Mouse (Mus musculus): Measurements from ENCODE around the gene Npff. TPM values are rescaled to one million over a fixed set of nuclear protein-coding genes. Genes with fewer than 3 reads are reported as not detected.
A peak's percentile ranks its signal among the peaks of the same experiment; 100 is the strongest.

Gene Npff
- 13.9 and 14.0 TPM in 2 replicates for polyA plus RNA-seq (2015; fragmentation: Nextera tagmentation; extraction: Ambion mirVana)

- no peaks in the 10 kb centered on the region for H3K9me3 ChIP-seq (replicated peaks)
- H3K27me3 ChIP-seq (replicated peaks), result no peaks in the 10 kb centered on the region
- no peak within 1 kb of the TSS for H3K4me3 ChIP-seq (replicated peaks)
- H3K36me3 ChIP-seq, result peaks cover 49% of the 10 kb centered on the region
- H3K4me1 ChIP-seq, result peaks cover 28% of the 10 kb centered on the region
- ATAC-seq (ENCODE audit: low FRiP score), result peak; percentile 39
- peak within 1 kb of the TSS; percentile 20 for H3K4me2 ChIP-seq
- peak within 1 kb of the TSS; percentile 4 for H3K9ac ChIP-seq (replicated peaks)
- peak within 1 kb of the TSS; percentile 78 for H3K27ac ChIP-seq (replicated peaks)
- WGBS, result 7% methylated on average over 3 of the region's 3 CpGs
Observed at GRCm38 (mm10) chr15:102524892-102525485, at the start of gene Npff. Npff (minus strand) TSS chr15:102524942.

DNA sequence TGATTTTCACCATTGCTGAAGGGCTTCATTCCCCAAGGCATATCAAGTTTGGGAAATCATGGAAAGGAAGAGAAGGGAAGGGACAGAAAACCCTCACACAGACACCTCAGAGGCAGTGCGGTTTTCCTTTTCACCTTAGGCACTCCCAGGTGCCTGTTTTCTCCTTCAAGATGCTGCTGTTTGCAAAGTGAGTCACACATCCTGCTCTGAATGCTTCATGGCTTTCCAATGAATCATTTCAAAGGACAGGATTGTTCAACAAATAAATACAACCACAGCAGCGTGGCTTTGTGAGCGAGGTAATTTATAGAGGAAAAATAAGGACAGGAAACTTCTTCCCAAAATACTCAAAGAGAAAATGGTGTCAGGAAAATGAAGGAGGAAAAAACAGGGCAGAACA, 47.3 kb upstream of the Npff start:
- Histone ChIP-seq H3K9ac (replicated peaks) (no peak overlapping the region), H3K36me3 (no peaks in the 10 kb centered on the region), H3K27me3 (replicated peaks) (no peaks in the 10 kb centered on the region), H3K27ac (replicated peaks) (no peak overlapping the region), H3K4me3 (replicated peaks) (no peak overlapping the region), H3K9me3 (replicated peaks) (no peaks in the 10 kb centered on the region), H3K4me2 (no peak overlapping the region), H3K4me1 (no peaks in the 10 kb centered on the region)
- no peak for ATAC-seq (ENCODE audit: low FRiP score)
- 75% methylated on average over 3 of the region's 3 CpGs for WGBS

- Histone ChIP-seq H3K4me1 (0 out of 2 replicates have a peak, but pooled peaks cover 6% of the 10 kb centered on the region), H3K9ac (replicated peaks) (no peak overlapping the region), H3K4me2 (no peak overlapping the region), H3K36me3 (no peaks in the 10 kb centered on the region), H3K27ac (replicated peaks) (no peak overlapping the region), H3K27me3 (replicated peaks) (no peaks in the 10 kb centered on the region), H3K4me3 (replicated peaks) (no peak overlapping the region), H3K9me3 (replicated peaks) (no peaks in the 10 kb centered on the region)
- 80% methylated on average over 2 of the region's 2 CpGs for WGBS
- no peak for ATAC-seq (ENCODE audit: low FRiP score)
Observed at GRCm38 (mm10) chr15:102567849-102568248, 43.1 kb upstream of the Npff start.

DNA sequence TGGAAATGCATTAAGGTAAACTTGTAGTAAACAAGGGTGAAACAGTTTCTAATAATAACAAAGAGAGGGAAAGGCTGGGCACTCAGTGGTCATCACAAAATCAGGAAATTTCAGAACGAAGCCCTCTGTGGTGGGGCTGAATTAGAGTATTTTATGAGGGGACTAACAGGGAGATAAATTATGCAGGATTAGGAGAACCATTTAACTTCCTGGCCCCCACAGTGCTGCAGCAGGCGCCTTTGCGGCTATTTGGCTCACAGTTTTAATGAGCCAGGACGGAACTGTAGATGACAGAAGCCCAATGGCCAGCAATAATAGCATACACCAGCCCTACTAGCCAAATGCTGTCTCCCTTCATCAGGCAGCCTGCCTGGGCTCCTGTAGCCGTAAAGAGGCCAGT, 38.9 kb upstream of the Npff start:
- Histone ChIP-seq H3K9ac (replicated peaks) (no peak overlapping the region), H3K27me3 (replicated peaks) (no peaks in the 10 kb centered on the region), H3K4me3 (replicated peaks) (no peak overlapping the region), H3K27ac (replicated peaks) (peak overlapping the region; percentile 29; the same call in 1 of the 2 replicates), H3K36me3 (no peaks in the 10 kb centered on the region), H3K4me2 (no peak overlapping the region), H3K4me1 (0 out of 2 replicates have a peak, but pooled peaks cover 10% of the 10 kb centered on the region), H3K9me3 (replicated peaks) (no peaks in the 10 kb centered on the region)
- 56% methylated on average over 5 of the region's 5 CpGs for WGBS
- no peak for ATAC-seq (ENCODE audit: low FRiP score)

- WGBS, result 58% methylated on average over 3 of the region's 3 CpGs
- ATAC-seq (ENCODE audit: low FRiP score), result no peak
- H3K4me3 ChIP-seq (replicated peaks), result no peak overlapping the region
- H3K27ac ChIP-seq (replicated peaks), result peak overlapping the region; percentile 29
- 0 out of 2 replicates have a peak, but pooled peaks cover 10% of the 10 kb centered on the region for H3K4me1 ChIP-seq
- no peak overlapping the region for H3K9ac ChIP-seq (replicated peaks)
- H3K4me2 ChIP-seq, result no peak overlapping the region
- H3K36me3 ChIP-seq, result no peaks in the 10 kb centered on the region
- H3K9me3 ChIP-seq (replicated peaks), result no peaks in the 10 kb centered on the region
- no peaks in the 10 kb centered on the region for H3K27me3 ChIP-seq (replicated peaks)
Observed at GRCm38 (mm10) chr15:102563061-102563460, 38.3 kb upstream of the Npff start.

DNA sequence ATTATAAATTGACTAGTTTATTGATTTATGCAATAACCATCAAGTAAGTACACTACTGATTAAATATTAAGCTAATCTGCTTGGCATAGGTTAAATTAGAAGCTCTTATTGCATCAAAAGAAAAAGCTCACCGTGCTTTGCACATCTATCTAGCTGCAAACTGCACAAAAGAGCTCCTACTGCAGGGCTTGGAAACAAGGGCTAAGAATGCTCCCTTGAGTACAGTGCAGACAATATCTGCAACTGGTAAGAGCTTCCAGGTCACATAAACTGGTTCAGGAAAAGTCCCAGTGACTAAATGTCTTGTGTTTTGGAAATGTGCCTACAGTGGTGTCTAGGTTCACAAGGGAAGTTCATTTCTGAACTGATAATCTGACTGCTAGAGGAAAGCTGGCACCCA, 37.7 kb upstream of the Npff start:
- H3K4me2 ChIP-seq, result no peak overlapping the region
- no peaks in the 10 kb centered on the region for H3K9me3 ChIP-seq (replicated peaks)
- 49% methylated on average over 1 of the region's 1 CpGs for WGBS
- H3K4me1 ChIP-seq, result 0 out of 2 replicates have a peak, but pooled peaks cover 10% of the 10 kb centered on the region
- peak overlapping the region; percentile 29 for H3K27ac ChIP-seq (replicated peaks)
- no peak for ATAC-seq (ENCODE audit: low FRiP score)
- H3K4me3 ChIP-seq (replicated peaks), result no peak overlapping the region
- no peaks in the 10 kb centered on the region for H3K36me3 ChIP-seq
- no peak overlapping the region for H3K9ac ChIP-seq (replicated peaks)
- H3K27me3 ChIP-seq (replicated peaks), result no peaks in the 10 kb centered on the region

- no peak for ATAC-seq (ENCODE audit: low FRiP score)
- H3K4me3 ChIP-seq (replicated peaks), result no peak overlapping the region
Observed at GRCm38 (mm10) chr15:102557580-102557979, 32.8 kb upstream of the Npff start.

GRCm38 (mm10) chr15:102555581-102555980, 30.8 kb upstream of the Npff start:
- H3K9ac ChIP-seq (replicated peaks), result no peak overlapping the region
- no peaks in the 10 kb centered on the region for H3K9me3 ChIP-seq (replicated peaks)
- ATAC-seq (ENCODE audit: low FRiP score), result no peak
- H3K27me3 ChIP-seq (replicated peaks), result no peaks in the 10 kb centered on the region
- H3K36me3 ChIP-seq, result peaks cover 40% of the 10 kb centered on the region
- H3K4me2 ChIP-seq, result no peak overlapping the region
- WGBS, result 96% methylated on average over 1 of the region's 1 CpGs
- no peak overlapping the region for H3K4me3 ChIP-seq (replicated peaks)
- H3K27ac ChIP-seq (replicated peaks), result no peak overlapping the region
- no peaks in the 10 kb centered on the region for H3K4me1 ChIP-seq

More at GRCm38 (mm10) chr15:102557580-102557979, 32.8 kb upstream of the Npff start:
- H3K27me3 ChIP-seq (replicated peaks), result no peaks in the 10 kb centered on the region
- 0 out of 2 replicates have a peak, but pooled peaks cover 1% of the 10 kb centered on the region for H3K4me1 ChIP-seq
- peaks cover 25% of the 10 kb centered on the region for H3K36me3 ChIP-seq
- no peak overlapping the region for H3K4me2 ChIP-seq
- no peak overlapping the region for H3K9ac ChIP-seq (replicated peaks)
- H3K27ac ChIP-seq (replicated peaks), result peak overlapping the region; percentile 13; the same call in 1 of the 2 replicates
- no peaks in the 10 kb centered on the region for H3K9me3 ChIP-seq (replicated peaks)

DNA sequence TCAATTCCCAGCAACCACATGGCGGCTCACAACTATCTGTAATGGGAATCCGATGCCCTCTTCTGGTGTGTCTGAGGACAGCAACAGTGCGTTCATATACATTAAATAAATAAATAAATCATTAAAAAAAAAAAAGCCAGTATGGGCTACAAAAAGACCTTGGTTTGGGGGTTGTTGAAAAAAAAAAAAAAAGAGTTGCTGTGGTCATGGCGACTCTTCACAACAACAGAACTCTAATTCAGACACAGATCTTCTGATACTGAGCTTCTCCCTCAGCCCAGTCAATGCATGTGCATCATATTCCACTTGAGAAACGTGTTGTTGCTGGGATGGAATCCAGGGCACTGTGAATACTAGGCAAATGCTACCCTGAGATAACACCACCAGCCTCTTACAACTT, 27.9 kb upstream of the Npff start:
- H3K9ac ChIP-seq (replicated peaks), result no peak overlapping the region
- no peaks in the 10 kb centered on the region for H3K4me1 ChIP-seq
- H3K27ac ChIP-seq (replicated peaks), result no peak overlapping the region
- H3K4me3 ChIP-seq (replicated peaks), result no peak overlapping the region
- peaks cover 44% of the 10 kb centered on the region for H3K36me3 ChIP-seq
- WGBS, result 98% methylated on average over 5 of the region's 5 CpGs
- H3K4me2 ChIP-seq, result no peak overlapping the region
- no peaks in the 10 kb centered on the region for H3K9me3 ChIP-seq (replicated peaks)
- no peak for ATAC-seq (ENCODE audit: low FRiP score)
- no peaks in the 10 kb centered on the region for H3K27me3 ChIP-seq (replicated peaks)

DNA sequence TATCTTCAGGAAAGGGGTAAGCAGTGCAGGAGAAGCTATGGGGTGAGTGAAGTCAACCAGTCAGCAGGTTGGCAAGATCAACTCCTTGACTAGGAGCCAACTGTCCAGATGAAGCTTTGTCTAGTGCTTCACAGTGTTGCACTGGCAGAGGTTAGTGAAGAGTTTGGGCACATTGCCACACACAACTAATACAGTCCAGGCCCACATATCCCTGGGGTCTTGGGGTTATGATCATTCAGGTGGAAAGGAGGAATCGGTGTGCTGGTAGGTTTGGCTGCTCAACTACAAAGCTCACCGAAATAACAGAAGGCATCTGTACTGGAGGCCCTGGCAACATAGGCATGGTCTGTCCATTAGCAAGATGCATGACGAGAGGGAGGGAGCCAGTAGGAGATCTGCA, 22.7 kb upstream of the Npff start:
- ATAC-seq (ENCODE audit: low FRiP score), result no peak; the same call in 1 of the 2 replicates
- no peak overlapping the region for H3K4me3 ChIP-seq (replicated peaks)
- peak overlapping the region; percentile 58 for H3K27ac ChIP-seq (replicated peaks)
- no peaks in the 10 kb centered on the region for H3K27me3 ChIP-seq (replicated peaks)
- no peak overlapping the region for H3K9ac ChIP-seq (replicated peaks)
- WGBS, result 83% methylated on average over 3 of the region's 3 CpGs
- H3K4me2 ChIP-seq, result no peak overlapping the region
- H3K36me3 ChIP-seq, result peaks cover 43% of the 10 kb centered on the region
- no peaks in the 10 kb centered on the region for H3K9me3 ChIP-seq (replicated peaks)
- H3K4me1 ChIP-seq, result peaks cover 6% of the 10 kb centered on the region; the same call in 1 of the 2 replicates

- Histone ChIP-seq H3K9me3 (replicated peaks) (no peaks in the 10 kb centered on the region), H3K4me1 (peaks cover 6% of the 10 kb centered on the region; the same call in 1 of the 2 replicates), H3K4me2 (no peak overlapping the region), H3K36me3 (peaks cover 43% of the 10 kb centered on the region), H3K27me3 (replicated peaks) (no peaks in the 10 kb centered on the region), H3K27ac (replicated peaks) (peak overlapping the region; percentile 58), H3K4me3 (replicated peaks) (no peak overlapping the region), H3K9ac (replicated peaks) (no peak overlapping the region)
- ATAC-seq (ENCODE audit: low FRiP score), result peak; percentile 59; the same call in 1 of the 2 replicates
- 73% methylated on average over 3 of the region's 3 CpGs for WGBS
Observed at GRCm38 (mm10) chr15:102546677-102547427, 22.1 kb upstream of the Npff start.

DNA sequence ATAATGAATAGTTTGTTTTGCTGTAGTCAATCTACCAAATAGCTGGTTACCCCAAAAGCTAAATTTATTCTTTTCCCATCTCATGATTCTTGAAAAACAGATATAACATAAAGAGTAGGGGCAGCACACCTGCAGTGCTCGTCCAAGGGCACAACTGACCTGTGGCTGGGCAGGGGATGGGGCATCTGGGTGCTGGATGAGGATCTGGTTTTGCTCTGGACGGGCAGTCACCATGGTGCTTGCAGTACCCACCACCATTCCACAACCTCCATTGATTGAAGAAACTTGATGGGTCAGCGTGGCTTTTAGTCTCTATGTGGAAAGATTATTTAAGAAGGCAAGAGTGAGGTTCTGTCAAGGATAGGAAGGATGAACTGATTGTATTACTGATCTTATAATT, 21.5 kb upstream of the Npff start:
- Histone ChIP-seq H3K4me2 (no peak overlapping the region), H3K9ac (replicated peaks) (no peak overlapping the region), H3K9me3 (replicated peaks) (no peaks in the 10 kb centered on the region), H3K4me3 (replicated peaks) (no peak overlapping the region), H3K27ac (replicated peaks) (no peak overlapping the region; the same call in 1 of the 2 replicates), H3K36me3 (peaks cover 44% of the 10 kb centered on the region), H3K4me1 (peaks cover 6% of the 10 kb centered on the region; the same call in 1 of the 2 replicates), H3K27me3 (replicated peaks) (no peaks in the 10 kb centered on the region)
- ATAC-seq (ENCODE audit: low FRiP score), result no peak
- WGBS, result 84% methylated on average over 3 of the region's 3 CpGs

Data from neural tube, embryonic 15.5 days (tissue).